Mouse (Mus musculus) intestine, embryonic 16.5 days (tissue): ENCODE data around the gene Cdkn3. TPM values are rescaled to one million over a fixed set of nuclear protein-coding genes. Genes with fewer than 3 reads are reported as not detected.

Experiments
- ATAC-seq: fragments of 200-750 bp; cut with Nextera tagmentation; 2 replicates; pipeline ENCODE4 v1.8.0; 2017; ENCODE audit warnings: moderate TSS enrichment, moderate library complexity
- H3K27ac ChIP-seq: fragments of 300-500 bp; sonication (generic); 2 replicates; pipeline ENCODE4 v1.5.1; 2014; ENCODE audit warnings: mild to moderate bottlenecking, low read length
- H3K27me3 ChIP-seq: fragments of 300-500 bp; sonication (generic); replicated peaks from 2 replicates; pipeline ENCODE4 v1.6.1; 2014; ENCODE audit warnings: low read length, control low read depth, mixed read lengths; ENCODE audit not compliant: control insufficient read depth, insufficient read depth
- H3K36me3 ChIP-seq: fragments of 300-500 bp; sonication (generic); 2 replicates; pipeline ENCODE4 v1.6.1; 2014; ENCODE audit warnings: low read length, control low read depth; ENCODE audit not compliant: control insufficient read depth, insufficient read depth
- H3K4me1 ChIP-seq: fragments of 300-500 bp; sonication (generic); 2 replicates; pipeline ENCODE4 v1.6.1; 2014; ENCODE audit warnings: low read length, control low read depth, mixed read lengths; ENCODE audit not compliant: control insufficient read depth, insufficient read depth
- H3K4me2 ChIP-seq: fragments of 300-500 bp; sonication (generic); 2 replicates; pipeline ENCODE4 v1.6.1; 2014; ENCODE audit warnings: low read depth, low read length, control low read depth
- H3K4me3 ChIP-seq: fragments of 300-500 bp; sonication (generic); 2 replicates; pipeline ENCODE4 v1.5.1; 2014; ENCODE audit warnings: mild to moderate bottlenecking, low read length
- H3K9ac ChIP-seq: fragments of 300-500 bp; sonication (generic); 2 replicates; pipeline ENCODE4 v1.6.1; 2014; ENCODE audit warnings: low read depth, low read length
- H3K9me3 ChIP-seq: fragments of 300-500 bp; sonication (generic); 2 replicates; pipeline ENCODE4 v1.6.1; 2016; ENCODE audit warnings: low read length, control low read depth; ENCODE audit not compliant: control insufficient read depth
- WGBS: fragments of 180-500 bp; shearing (Covaris S2); extraction: QIAGEN DNeasy Blood & Tissue Kit; methylation state at CpG from one replicate; pipeline ENCODE4 v1.1.7; 2014; 5-methylcytosine and 5-hydroxymethylcytosine counted together
- polyA plus RNA-seq: library from polyadenylated mRNA; unstranded; fragments of >200 nt; fragmentation: Nextera tagmentation; extraction: Ambion mirVana; gene quantifications from 2 replicates; pipeline ENCODE4 v1.2.1, GENCODE M21; 2015

The Cdkn3 gene
- 53.8 and 61.1 TPM in 2 replicates for polyA plus RNA-seq

DNA sequence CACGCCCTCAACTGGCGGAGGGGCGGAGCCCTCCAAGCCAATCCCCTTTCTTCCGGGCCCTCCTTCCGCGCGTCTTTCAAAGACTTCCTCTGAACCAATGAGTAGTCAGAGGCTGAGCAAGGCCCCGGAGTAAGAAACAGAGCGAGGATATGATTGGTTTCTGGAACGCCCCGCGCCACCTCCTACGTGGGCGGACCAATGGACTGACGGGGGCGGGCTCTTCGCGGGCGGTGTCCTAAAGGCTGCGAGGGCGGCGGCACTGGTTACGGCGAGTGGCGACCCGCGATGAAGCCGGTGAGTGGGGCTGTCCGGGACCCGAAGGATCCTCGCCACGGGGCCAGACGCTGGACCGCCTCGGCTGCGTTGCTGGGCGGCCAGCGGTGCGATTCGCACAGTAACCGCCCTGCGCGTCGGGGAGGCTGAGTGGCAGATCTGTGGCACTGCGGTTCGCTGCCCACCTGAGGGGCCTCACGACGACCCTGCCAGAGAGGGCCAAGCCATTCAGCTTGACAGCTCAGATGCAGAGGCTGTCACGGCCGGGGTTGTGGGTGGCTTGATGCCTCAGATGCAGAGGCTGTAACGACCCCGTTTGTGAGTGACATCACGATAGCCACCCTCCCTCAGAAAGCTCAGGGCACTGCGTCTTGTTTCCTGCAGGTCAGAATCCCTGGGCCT is at the start of gene Cdkn3:
Gene Cdkn3 (plus strand): TSS at position 187 of the 675 bp plus-strand sequence.
- no peak within 1 kb of the TSS for H3K27ac ChIP-seq
- 0 out of 2 replicates have a peak, but pooled peaks cover 6% of the 10 kb centered on the region for H3K4me1 ChIP-seq
- peak within 1 kb of the TSS; percentile 64 for H3K4me3 ChIP-seq
- peak within 1 kb of the TSS; percentile 77 for H3K4me2 ChIP-seq
- 0 out of 2 replicates have a peak, but pooled peaks cover 2% of the 10 kb centered on the region for H3K9me3 ChIP-seq
- ATAC-seq: peak; percentile 100
- under 1% methylated on average over 53 of the region's 54 CpGs for whole genome bisulfite sequencing
- H3K27me3 ChIP-seq: no peaks in the 10 kb centered on the region
- H3K36me3 ChIP-seq: no peaks in the 10 kb centered on the region
- H3K9ac ChIP-seq: peak within 1 kb of the TSS; percentile 76

DNA sequence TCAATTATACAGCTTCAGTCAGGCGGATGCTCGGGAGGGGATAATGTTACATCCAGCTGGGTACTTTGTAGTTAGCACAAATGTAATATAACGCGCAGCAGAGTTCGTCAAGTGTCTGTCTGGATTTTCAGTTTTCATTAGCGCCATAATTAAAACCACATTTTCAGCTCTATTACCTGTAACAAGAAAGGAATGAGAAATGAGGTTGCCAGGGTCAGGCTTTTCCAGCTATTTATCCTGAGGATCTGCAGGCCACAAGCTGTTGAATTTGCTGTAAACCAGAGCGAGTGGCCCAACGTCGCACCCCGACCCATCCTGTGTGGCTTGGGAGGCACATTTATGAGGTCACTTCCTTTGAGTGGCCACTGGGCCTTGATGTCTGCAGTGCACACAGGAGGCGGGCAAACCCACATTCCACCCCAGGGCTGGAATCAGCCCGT is 41.8 kb upstream of the Cdkn3 start:
- no peak for ATAC-seq
- Histone ChIP-seq H3K4me2 (no peak overlapping the region), H3K4me1 (no peaks in the 10 kb centered on the region; the same call in 1 of the 2 replicates), H3K9ac (no peak overlapping the region), H3K27me3 (no peaks in the 10 kb centered on the region), H3K36me3 (no peaks in the 10 kb centered on the region), H3K27ac (no peak overlapping the region), H3K9me3 (no peaks in the 10 kb centered on the region), H3K4me3 (no peak overlapping the region)
- 71% methylated on average over 12 of the region's 12 CpGs for WGBS

DNA sequence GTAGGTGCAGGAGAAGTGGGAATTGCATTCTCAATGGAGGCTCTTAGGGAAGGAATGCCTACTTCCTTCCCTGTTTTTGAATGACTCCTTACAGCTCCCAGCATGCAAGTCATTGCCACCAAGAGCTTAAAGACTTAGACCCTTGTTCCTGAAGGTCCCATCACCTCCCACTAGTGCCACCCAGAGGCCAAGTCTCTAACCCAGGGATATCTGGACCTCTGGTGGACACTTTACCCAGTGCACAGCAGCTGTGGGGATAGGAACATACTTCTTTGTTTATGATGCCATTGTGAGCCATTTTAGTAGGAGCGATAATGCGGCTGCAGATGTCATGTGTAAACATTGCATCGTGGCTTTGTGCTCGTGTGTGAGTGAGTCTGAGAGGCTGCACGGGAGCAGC is 38.3 kb upstream of the Cdkn3 start:
- Histone ChIP-seq H3K27me3 (no peaks in the 10 kb centered on the region), H3K4me3 (no peak overlapping the region), H3K4me2 (no peak overlapping the region), H3K9me3 (no peaks in the 10 kb centered on the region), H3K27ac (no peak overlapping the region), H3K36me3 (no peaks in the 10 kb centered on the region), H3K9ac (no peak overlapping the region), H3K4me1 (no peaks in the 10 kb centered on the region; the same call in 1 of the 2 replicates)
- peak; percentile 27 for ATAC-seq
- 41% methylated on average over 5 of the region's 5 CpGs for WGBS

DNA sequence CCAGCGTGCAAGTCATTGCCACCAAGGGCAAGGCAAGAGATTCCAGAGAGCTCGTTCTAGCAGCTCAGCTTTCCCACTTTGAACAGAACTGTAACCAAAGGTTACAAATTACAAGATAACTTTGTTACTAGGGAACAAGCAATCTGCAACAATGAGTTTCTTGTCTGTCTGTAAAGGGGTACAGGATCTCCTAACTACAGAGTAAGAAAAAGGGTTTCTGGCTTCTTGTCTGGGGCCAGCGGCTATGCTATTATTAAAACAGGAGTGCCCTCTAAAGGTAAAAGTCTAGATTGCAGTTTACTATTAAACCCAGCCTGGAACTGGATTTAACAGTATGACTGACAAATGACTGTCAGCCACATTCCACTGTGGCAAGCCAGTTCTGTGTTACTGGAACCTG is 36.5 kb upstream of the Cdkn3 start:
- Histone ChIP-seq H3K4me3 (no peak overlapping the region), H3K9ac (no peak overlapping the region), H3K27ac (no peak overlapping the region), H3K4me1 (no peaks in the 10 kb centered on the region; the same call in 1 of the 2 replicates), H3K4me2 (no peak overlapping the region), H3K9me3 (no peaks in the 10 kb centered on the region), H3K36me3 (no peaks in the 10 kb centered on the region), H3K27me3 (no peaks in the 10 kb centered on the region)
- peak; percentile 53 for ATAC-seq
- 30% methylated on average over 3 of the region's 3 CpGs for WGBS

DNA sequence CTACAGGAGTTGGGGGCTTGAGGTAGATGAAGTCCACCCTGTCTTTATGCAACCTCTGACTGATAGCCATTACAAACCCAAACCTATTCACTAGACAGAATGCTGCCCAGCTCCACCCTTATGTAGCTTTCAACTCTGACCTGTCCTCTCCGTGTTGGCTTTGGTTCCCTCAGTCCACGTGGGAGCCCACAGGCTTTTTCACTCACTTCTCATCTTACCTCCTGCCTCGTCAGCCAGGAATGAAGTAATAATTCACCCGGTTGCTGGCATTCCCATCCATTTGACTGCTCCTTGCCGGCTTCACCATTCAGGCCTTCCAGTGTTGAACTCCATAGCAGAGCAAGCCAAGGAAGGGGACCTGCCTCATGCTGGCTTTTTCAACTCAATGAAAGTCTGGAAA is 35.4 kb upstream of the Cdkn3 start:
- H3K9me3 ChIP-seq: no peaks in the 10 kb centered on the region
- WGBS: 43% methylated on average over 5 of the region's 5 CpGs
- H3K4me2 ChIP-seq: no peak overlapping the region
- H3K4me3 ChIP-seq: no peak overlapping the region
- H3K27ac ChIP-seq: no peak overlapping the region
- H3K36me3 ChIP-seq: no peaks in the 10 kb centered on the region
- H3K4me1 ChIP-seq: no peaks in the 10 kb centered on the region; the same call in 1 of the 2 replicates
- no peaks in the 10 kb centered on the region for H3K27me3 ChIP-seq
- no peak for ATAC-seq
- H3K9ac ChIP-seq: no peak overlapping the region

DNA sequence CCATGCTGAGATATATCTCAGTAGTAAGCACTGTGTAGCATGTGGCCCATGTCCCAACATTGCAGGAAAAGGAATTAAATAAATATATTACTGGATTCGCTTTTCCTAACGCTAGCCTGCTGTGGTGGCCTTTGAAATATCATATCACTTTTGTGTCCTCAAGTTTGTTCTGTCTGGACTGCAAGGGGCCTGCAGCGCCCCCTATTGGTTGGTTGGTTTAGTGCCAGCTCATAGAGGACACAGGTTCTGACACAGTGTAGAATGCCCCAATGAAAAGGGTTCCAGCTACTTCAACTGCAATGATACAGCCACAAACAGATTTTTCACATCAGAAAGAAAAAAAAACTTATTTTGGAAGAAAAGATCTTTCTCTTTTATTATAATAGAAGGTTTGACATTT is 34.6 kb upstream of the Cdkn3 start:
- H3K27ac ChIP-seq: no peak overlapping the region
- 43% methylated on average over 3 of the region's 3 CpGs for WGBS
- no peak for ATAC-seq

DNA sequence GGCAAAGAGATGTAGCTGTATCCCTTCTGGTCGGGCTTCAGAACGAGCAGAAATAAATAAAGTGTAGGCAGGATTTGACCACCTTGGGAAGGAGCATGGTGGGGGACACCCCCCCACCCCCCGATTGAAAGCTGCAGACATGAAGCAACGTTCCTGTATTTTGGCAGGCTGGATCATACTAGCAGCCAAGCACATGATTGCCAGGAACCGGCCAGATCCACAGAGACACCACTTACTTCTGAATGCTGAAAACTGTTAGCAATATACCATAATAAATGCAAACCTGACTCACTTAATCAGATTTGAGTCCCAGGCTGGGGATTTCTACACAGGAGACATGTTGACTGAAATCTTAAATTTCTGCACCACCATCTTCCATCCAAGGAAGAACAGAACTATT is 26.1 kb upstream of the Cdkn3 start:
- WGBS: 64% methylated on average over 5 of the region's 5 CpGs
- no peaks in the 10 kb centered on the region for H3K36me3 ChIP-seq
- no peak overlapping the region for H3K9ac ChIP-seq
- H3K4me3 ChIP-seq: no peak overlapping the region
- no peaks in the 10 kb centered on the region for H3K9me3 ChIP-seq
- no peak overlapping the region for H3K27ac ChIP-seq
- no peaks in the 10 kb centered on the region for H3K27me3 ChIP-seq
- no peaks in the 10 kb centered on the region for H3K4me1 ChIP-seq
- H3K4me2 ChIP-seq: no peak overlapping the region
- no peak for ATAC-seq

More for the DNA sequence above, 34.6 kb upstream of the Cdkn3 start:
- Histone ChIP-seq H3K9me3 (no peaks in the 10 kb centered on the region), H3K9ac (no peak overlapping the region), H3K4me3 (no peak overlapping the region), H3K27me3 (no peaks in the 10 kb centered on the region), H3K4me2 (no peak overlapping the region), H3K4me1 (no peaks in the 10 kb centered on the region; the same call in 1 of the 2 replicates), H3K36me3 (no peaks in the 10 kb centered on the region)

DNA sequence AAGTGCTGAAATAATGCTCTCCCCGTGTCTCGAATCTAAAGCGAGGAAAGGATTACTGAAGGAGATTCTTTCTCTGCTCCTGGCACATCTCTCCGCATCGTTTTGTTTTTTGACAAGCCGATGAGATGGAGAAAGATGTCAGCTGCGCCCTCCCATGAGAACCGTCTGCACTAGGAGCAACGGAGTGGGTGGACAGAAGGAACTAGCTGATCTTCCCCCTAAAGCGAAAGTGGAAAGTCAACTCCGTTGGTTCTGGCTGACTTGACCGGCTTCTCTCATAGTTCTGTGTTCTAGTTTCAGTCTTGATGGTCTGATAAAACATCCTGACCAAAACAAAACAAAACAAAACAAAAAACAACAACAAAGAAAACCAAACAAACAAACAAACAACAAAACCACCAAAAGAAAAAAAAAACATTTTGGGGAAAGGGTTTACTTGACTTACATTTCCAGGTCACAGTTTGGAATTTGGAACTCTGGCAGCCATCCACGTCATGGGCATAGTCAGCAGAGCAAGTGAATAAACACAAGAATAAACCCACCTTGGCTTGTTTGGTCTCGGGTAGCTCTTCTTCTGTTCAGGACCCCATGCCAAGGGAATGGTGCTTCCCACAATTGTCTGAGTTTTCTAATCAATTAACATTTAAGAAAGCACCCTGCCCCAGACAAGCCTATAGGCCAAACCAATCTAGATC is 25.4 kb upstream of the Cdkn3 start:
- Histone ChIP-seq H3K4me1 (no peaks in the 10 kb centered on the region), H3K4me2 (no peak overlapping the region), H3K27me3 (no peaks in the 10 kb centered on the region), H3K9ac (no peak overlapping the region), H3K9me3 (no peaks in the 10 kb centered on the region), H3K4me3 (no peak overlapping the region), H3K27ac (no peak overlapping the region), H3K36me3 (no peaks in the 10 kb centered on the region)
- 83% methylated on average over 14 of the region's 14 CpGs for WGBS
- no peak for ATAC-seq

DNA sequence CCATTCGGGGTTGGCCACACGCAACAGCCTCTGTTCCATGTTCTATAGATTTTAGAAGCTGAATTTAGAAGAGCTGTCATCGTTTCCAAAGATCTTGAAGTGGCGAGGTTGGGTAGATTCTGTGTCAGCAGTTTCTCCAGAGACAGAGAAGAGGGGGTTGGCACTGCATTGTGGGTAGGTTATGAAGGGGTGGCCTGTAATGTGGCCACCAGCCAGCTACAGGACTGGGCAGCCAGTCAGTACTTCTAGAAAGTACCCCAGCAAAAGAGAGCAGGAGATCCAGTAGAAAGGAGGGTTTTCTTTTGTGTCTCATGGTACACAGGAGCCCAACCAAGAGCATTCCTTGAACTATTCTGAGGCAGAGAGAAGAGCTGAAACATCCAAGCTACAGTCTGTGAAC is 24.0 kb upstream of the Cdkn3 start:
- WGBS: 88% methylated on average over 4 of the region's 4 CpGs
- H3K36me3 ChIP-seq: no peaks in the 10 kb centered on the region
- H3K9ac ChIP-seq: no peak overlapping the region
- H3K27me3 ChIP-seq: no peaks in the 10 kb centered on the region
- no peak overlapping the region for H3K4me2 ChIP-seq
- no peak for ATAC-seq
- no peak overlapping the region for H3K27ac ChIP-seq
- no peak overlapping the region for H3K4me3 ChIP-seq
- no peaks in the 10 kb centered on the region for H3K4me1 ChIP-seq
- H3K9me3 ChIP-seq: no peaks in the 10 kb centered on the region
